Mouse (Mus musculus) liver, embryonic 11.5 days (tissue): ENCODE measurements around the gene Camk2g. TPM values are rescaled to one million over a fixed set of nuclear protein-coding genes. Genes with fewer than 3 reads are reported as not detected.

Source experiments
- ATAC-seq: fragments of 200-750 bp; cut with Nextera tagmentation; replicated peaks from 2 replicates; pipeline ENCODE4 v1.8.0; 2017; ENCODE audit warnings: moderate number of reproducible peaks, mild to moderate bottlenecking, moderate TSS enrichment, moderate library complexity; ENCODE audit not compliant: low FRiP score
- DNase-seq: peaks from one replicate; pipeline ENCODE4 v3.0.0-alpha.2; 2017; ENCODE audit warnings: low spot score
- H3K27ac ChIP-seq: fragments of 300-500 bp; sonication (generic); 2 replicates; pipeline ENCODE4 v1.5.1; 2014; ENCODE audit warnings: mild to moderate bottlenecking, low read depth, low read length, control low read depth
- H3K27me3 ChIP-seq: fragments of 300-500 bp; sonication (generic); replicated peaks from 2 replicates; pipeline ENCODE4 v1.6.1; 2014; ENCODE audit warnings: low read length, mixed read lengths; ENCODE audit not compliant: control insufficient read depth, insufficient read depth
- H3K36me3 ChIP-seq: fragments of 300-500 bp; sonication (generic); 2 replicates; pipeline ENCODE4 v1.6.1; 2014; ENCODE audit warnings: mild to moderate bottlenecking, low read length, moderate library complexity, mixed read lengths; ENCODE audit not compliant: control insufficient read depth, insufficient read depth
- H3K4me1 ChIP-seq: fragments of 300-500 bp; sonication (generic); replicated peaks from 2 replicates; pipeline ENCODE4 v1.6.1; 2014; ENCODE audit warnings: low read length, mixed read lengths; ENCODE audit not compliant: control insufficient read depth, insufficient read depth
- H3K4me2 ChIP-seq: fragments of 300-500 bp; sonication (generic); 2 replicates; pipeline ENCODE4 v1.6.1; 2014; ENCODE audit warnings: mild to moderate bottlenecking, control low read depth, moderate library complexity
- H3K4me3 ChIP-seq: fragments of 300-500 bp; sonication (generic); 2 replicates; pipeline ENCODE4 v1.5.1; 2014; ENCODE audit warnings: low read depth, low read length, control low read depth
- H3K9ac ChIP-seq: fragments of 300-500 bp; sonication (generic); 2 replicates; pipeline ENCODE4 v1.6.1; 2014; ENCODE audit warnings: low read depth, low read length, control low read depth
- H3K9me3 ChIP-seq: fragments of 300-500 bp; sonication (generic); 2 replicates; pipeline ENCODE4 v1.6.1; 2016; ENCODE audit warnings: low read length, inconsistent platforms, mixed read lengths; ENCODE audit not compliant: control insufficient read depth
- WGBS: fragments of 180-500 bp; shearing (Covaris S2); extraction: QIAGEN DNeasy Blood & Tissue Kit; methylation state at CpG from one replicate; pipeline ENCODE4 v1.1.7; 2014; 5-methylcytosine and 5-hydroxymethylcytosine counted together
- polyA plus RNA-seq: library from polyadenylated mRNA; unstranded; fragments of >200 nt; fragmentation: Nextera tagmentation; extraction: Ambion mirVana; gene quantifications from 2 replicates; pipeline ENCODE4 v1.2.1, GENCODE M21; 2014

The Camk2g gene
- polyA plus RNA-seq, 1 experiment from 2014 or later, result 28.6 TPM

DNA sequence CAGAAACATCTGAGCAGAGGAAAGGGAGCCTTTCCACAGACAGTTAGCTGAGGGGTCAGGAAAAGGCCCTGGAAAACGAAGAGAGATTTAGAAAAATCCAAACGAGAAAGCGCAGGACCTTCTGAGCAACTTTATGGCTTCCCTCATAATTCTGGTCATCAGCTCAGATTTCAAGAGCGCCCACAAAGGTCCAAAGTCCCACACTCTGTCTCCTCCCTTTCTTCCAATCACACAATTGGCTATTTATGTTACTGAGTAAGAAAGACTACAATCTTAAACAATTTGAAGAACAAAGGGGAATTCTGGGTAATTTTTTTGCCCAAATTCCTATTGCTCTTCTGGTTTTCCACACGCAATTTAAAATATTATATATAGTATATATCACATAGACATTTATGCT, 43.4 kb downstream of the Camk2g start:
- no peak for ATAC-seq
- Histone ChIP-seq H3K36me3 (peaks cover 9% of the 10 kb centered on the region; the same call in 1 of the 2 replicates), H3K4me1 (no peaks in the 10 kb centered on the region), H3K4me2 (no peak overlapping the region), H3K27me3 (no peaks in the 10 kb centered on the region), H3K27ac (no peak overlapping the region), H3K9ac (no peak overlapping the region), H3K9me3 (no peaks in the 10 kb centered on the region), H3K4me3 (no peak overlapping the region)
- 81% methylated on average over 5 of the region's 5 CpGs for WGBS
- no peak for DNase-seq

DNA sequence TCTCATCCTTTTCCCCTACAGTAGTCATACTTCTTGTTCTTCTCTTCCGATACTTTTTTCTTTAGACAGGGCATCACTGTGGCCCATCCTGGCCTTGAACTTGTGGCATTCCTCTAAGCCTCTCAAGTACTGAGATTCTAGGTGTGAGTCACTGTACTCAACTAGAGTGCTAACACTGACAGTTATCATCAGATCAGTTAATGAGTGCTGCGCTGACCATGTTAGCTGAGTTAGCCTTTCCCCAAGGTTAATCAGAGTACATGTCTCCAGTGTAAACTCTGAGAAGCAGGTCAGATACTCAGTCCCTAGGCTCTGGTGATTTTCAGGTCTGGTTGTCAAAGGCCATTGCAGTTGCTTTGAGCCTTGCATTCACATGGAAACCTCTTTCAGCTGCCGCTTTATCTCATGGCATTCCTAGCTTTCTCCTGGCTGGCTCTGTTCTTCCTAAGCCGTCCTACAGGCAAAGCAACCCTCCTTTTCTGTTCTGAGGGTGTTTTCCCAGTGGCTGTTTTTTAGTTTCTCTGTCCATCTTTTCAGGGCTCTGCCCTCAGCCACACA, 44.3 kb downstream of the Camk2g start:
- no peak overlapping the region for H3K4me3 ChIP-seq
- peaks cover under 1% of the 10 kb centered on the region; the same call in 1 of the 2 replicates for H3K36me3 ChIP-seq
- H3K27me3 ChIP-seq, result no peaks in the 10 kb centered on the region
- ATAC-seq, result no peak
- no peaks in the 10 kb centered on the region for H3K4me1 ChIP-seq
- WGBS, result 81% methylated on average over 4 of the region's 4 CpGs
- no peak overlapping the region for H3K27ac ChIP-seq
- H3K4me2 ChIP-seq, result no peak overlapping the region
- DNase-seq, result no peak
- H3K9ac ChIP-seq, result no peak overlapping the region
- no peaks in the 10 kb centered on the region for H3K9me3 ChIP-seq

DNA sequence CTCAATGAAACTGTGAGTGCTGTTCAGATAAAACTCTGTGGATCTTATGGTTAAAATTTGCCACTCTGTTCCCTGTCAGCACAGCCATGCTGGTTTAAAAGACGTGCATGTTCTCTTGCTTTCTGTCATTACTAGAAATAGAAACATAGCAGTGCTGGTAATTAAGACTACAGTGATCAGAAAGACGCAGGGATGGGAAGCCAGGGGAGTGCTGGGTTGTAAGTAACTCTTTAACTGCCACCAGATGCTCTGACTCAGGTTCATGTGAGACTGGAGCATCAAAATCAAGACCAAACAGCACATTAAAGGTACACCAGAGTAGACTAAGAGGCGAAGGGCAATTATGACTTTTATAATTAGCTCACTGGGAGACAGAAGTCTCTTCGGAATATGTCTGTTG, 45.5 kb downstream of the Camk2g start:
- no peak for ATAC-seq
- 78% methylated on average over 4 of the region's 4 CpGs for WGBS
- Histone ChIP-seq H3K27ac (no peak overlapping the region), H3K4me2 (no peak overlapping the region), H3K4me3 (no peak overlapping the region), H3K9me3 (no peaks in the 10 kb centered on the region), H3K9ac (no peak overlapping the region), H3K27me3 (no peaks in the 10 kb centered on the region), H3K4me1 (no peaks in the 10 kb centered on the region), H3K36me3 (peaks cover 2% of the 10 kb centered on the region; the same call in 1 of the 2 replicates)
- DNase-seq, result no peak

DNA sequence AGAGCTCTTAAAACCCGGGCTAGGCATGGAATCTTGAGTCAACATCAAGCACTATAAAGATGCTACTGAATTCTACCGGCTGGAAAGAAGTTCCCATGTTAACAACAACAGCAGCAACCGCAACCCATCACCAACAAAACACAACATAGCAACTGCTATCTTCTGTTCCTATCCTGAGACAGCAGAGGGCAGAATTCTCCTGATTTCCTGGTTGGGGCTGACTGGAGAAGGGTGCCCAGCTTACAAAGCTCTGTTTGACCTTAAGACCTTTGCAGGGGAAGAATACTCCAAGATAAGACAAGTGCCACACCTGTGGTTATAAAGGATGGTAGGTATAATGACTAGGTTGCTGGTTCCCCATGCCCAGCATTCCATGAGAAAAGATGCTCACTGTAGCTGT, 47.0 kb downstream of the Camk2g start:
- Histone ChIP-seq H3K36me3 (peaks cover 6% of the 10 kb centered on the region; the same call in 1 of the 2 replicates), H3K4me3 (no peak overlapping the region), H3K27ac (no peak overlapping the region), H3K4me2 (no peak overlapping the region), H3K9me3 (no peaks in the 10 kb centered on the region), H3K27me3 (no peaks in the 10 kb centered on the region), H3K4me1 (no peaks in the 10 kb centered on the region), H3K9ac (no peak overlapping the region)
- ATAC-seq, result no peak
- DNase-seq, result no peak
- 82% methylated on average over 3 of the region's 3 CpGs for WGBS

DNA sequence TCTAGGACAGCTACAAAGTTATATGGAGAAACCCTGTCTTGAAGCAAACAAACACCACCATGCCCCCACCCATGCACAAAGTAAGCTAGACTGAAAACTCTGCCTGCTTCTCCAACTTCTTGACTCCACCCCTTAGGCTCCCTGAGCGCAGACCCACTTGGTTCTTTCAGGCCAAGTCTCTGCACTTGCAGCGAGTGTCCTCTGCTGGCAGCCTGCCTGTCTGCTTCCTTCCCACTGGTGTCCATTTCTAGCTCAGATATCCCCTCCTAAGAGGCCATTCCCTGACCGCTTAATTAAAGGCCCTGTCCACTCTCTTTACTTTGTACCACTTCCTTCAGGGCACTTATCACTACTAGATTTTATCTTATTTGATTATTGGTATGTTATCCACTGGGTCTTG, 50.3 kb downstream of the Camk2g start:
- Histone ChIP-seq H3K27ac (no peak overlapping the region), H3K9ac (no peak overlapping the region), H3K9me3 (no peaks in the 10 kb centered on the region), H3K36me3 (peaks cover 12% of the 10 kb centered on the region; the same call in 1 of the 2 replicates), H3K27me3 (no peaks in the 10 kb centered on the region), H3K4me2 (no peak overlapping the region), H3K4me1 (no peaks in the 10 kb centered on the region), H3K4me3 (no peak overlapping the region)
- ATAC-seq, result no peak
- DNase-seq, result no peak
- 81% methylated on average over 3 of the region's 3 CpGs for WGBS

DNA sequence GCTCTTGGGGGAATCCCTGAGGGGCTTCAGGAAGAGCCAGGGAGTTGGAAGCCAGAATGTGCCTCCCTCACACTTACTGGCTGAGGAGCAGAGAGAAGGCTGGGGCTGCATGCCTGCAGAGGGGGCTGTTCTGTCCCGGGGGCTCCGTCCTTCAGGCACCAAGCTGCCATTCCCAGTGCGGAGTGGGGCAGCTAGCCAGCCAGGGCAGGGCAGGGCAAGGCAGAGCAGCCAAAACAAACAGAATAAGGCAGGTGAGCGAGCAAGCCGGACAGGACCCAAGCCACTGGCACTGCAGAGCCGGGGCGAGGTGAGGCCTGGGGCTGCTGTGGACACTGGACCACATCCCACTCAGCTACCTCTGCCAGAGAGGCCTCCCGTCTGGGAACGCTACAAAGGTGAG, 52.6 kb downstream of the Camk2g start:
- H3K4me2 ChIP-seq, result no peak overlapping the region
- H3K4me3 ChIP-seq, result no peak overlapping the region
- H3K36me3 ChIP-seq, result peaks cover 16% of the 10 kb centered on the region; the same call in 1 of the 2 replicates
- H3K4me1 ChIP-seq, result peaks cover 8% of the 10 kb centered on the region
- DNase-seq (no peak), ATAC-seq (no peak)
- whole genome bisulfite sequencing, result 85% methylated on average over 9 of the region's 9 CpGs
- H3K9ac ChIP-seq, result no peak overlapping the region
- H3K9me3 ChIP-seq, result no peaks in the 10 kb centered on the region
- no peaks in the 10 kb centered on the region for H3K27me3 ChIP-seq
- no peak overlapping the region for H3K27ac ChIP-seq

DNA sequence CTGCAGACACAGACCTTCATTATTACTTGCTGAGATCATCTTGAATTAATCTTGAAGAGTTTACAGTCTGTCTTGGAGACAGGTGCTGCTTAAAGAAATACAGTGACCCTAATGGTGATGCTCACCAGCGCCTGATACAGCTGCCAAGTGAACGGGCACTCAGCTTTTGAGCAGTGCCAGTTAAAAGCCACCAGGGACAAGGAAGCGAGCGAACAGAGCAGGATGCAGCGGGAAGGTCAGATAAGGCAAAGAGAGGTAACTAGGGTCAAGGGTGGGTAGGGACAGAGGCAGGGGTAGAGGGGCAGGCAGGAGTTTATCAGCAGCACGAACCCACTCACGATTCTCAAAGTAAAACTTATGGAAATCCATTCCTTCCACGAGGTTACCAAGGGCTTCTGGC, 55.4 kb downstream of the Camk2g start:
- Histone ChIP-seq H3K36me3 (peaks cover 19% of the 10 kb centered on the region; the same call in 1 of the 2 replicates), H3K4me2 (no peak overlapping the region), H3K27ac (no peak overlapping the region), H3K4me3 (no peak overlapping the region), H3K27me3 (no peaks in the 10 kb centered on the region), H3K9ac (no peak overlapping the region), H3K4me1 (peaks cover 21% of the 10 kb centered on the region), H3K9me3 (no peaks in the 10 kb centered on the region)
- ATAC-seq, result no peak
- no peak for DNase-seq
- WGBS, result 71% methylated on average over 8 of the region's 8 CpGs

DNA sequence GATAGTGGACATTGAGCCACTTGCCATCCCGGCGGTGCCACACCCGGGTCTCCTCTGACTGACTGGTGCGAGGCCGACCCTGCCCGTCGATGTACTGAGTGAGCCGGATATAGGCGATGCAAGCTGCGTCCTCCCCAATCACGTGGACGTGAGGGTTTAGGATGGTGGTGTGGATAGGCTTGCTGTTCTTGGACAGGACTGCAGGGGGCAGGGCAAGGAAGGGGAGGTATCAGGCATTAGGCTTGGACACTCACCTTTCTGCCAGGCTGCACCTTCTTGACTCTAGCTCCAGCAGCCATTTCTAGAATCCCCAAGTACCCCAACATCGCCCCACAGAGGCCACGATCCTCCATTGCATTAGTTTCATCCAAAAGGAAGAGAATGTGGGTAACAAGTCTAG, 56.6 kb downstream of the Camk2g start:
- Histone ChIP-seq H3K4me3 (no peak overlapping the region), H3K36me3 (peaks cover 15% of the 10 kb centered on the region; the same call in 1 of the 2 replicates), H3K9me3 (no peaks in the 10 kb centered on the region), H3K4me2 (peak overlapping the region; percentile 23; the same call in 1 of the 2 replicates), H3K9ac (no peak overlapping the region), H3K27me3 (no peaks in the 10 kb centered on the region), H3K4me1 (peaks cover 26% of the 10 kb centered on the region), H3K27ac (0 out of 2 replicates have a peak overlapping the region, but pooled peaks have one; percentile 11)
- WGBS, result 40% methylated on average over 14 of the region's 14 CpGs
- no peak for DNase-seq
- 0 out of 2 replicates have a peak, but pooled peaks have one; percentile 15 for ATAC-seq

DNA sequence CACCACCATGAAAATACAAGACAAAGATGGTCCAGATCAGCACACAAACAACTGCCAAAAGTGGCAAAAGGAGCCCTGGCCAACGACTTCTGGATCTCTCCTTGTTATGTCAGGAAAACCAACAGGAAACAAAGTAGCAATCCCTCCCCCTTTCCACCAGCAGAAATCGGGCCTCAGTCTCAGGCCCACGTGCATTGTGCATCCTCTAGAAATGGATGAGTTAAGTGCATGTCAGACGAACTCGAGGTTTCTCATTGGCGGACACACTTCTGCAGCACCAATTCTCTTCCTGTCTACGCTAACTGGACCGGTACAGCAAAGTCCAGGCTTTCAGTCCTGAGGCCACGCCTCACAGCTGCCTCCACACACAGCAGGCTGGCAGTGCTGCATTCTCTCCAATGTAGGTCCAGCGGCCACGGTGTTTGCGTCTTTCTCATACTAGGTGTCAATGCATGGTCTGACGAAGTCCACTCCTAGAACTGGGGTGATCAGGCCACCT, 57.9 kb downstream of the Camk2g start:
- Histone ChIP-seq H3K27me3 (no peaks in the 10 kb centered on the region), H3K27ac (no peak overlapping the region), H3K4me2 (no peak overlapping the region), H3K9ac (no peak overlapping the region), H3K4me1 (peaks cover 31% of the 10 kb centered on the region), H3K4me3 (no peak overlapping the region), H3K9me3 (no peaks in the 10 kb centered on the region), H3K36me3 (peaks cover 9% of the 10 kb centered on the region; the same call in 1 of the 2 replicates)
- no peak for ATAC-seq
- DNase-seq, result no peak
- 81% methylated on average over 13 of the region's 13 CpGs for WGBS
